Mouse (Mus musculus): Measurements from ENCODE around the gene Sirt4. TPM values are rescaled to one million over a fixed set of nuclear protein-coding genes. Genes with fewer than 3 reads are reported as not detected.

Sirt4 gene
- polyA plus RNA-seq, 1 experiment from 2014 or later = 22.5 TPM

DNA sequence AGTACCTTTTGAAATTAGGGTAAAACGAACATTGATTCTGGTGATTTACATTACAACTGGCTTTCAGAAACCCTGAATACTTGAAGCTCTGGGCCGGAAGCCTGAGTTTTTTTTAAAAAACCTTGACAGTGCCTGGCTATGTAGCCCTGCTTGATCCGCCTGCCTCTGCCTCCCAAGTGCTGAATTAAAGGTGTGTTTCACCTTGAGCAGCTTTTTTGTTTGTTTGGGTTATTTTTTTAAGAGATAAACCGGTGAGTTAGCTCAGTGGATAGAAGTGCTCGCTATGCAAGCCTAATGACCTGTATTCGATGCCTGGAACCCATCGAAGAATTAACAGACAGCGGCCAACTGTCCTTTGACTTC lies 6.1 kb upstream of the Sirt4 start:
- no peak overlapping the region for H3K9ac ChIP-seq (ENCODE audit: low read length)
- ATAC-seq (ENCODE audit: insufficient number of reproducible peaks, insufficient read depth, low FRiP score, low read depth) = no peak
- WGBS = 9% methylated on average over 8 of the region's 8 CpGs
- H3K36me3 ChIP-seq (ENCODE audit: control insufficient read depth, insufficient read depth, low read length) = no peaks in the 10 kb centered on the region
- no peaks in the 10 kb centered on the region for H3K27me3 ChIP-seq (ENCODE audit: control insufficient read depth, insufficient read depth, low read length)
- H3K4me2 ChIP-seq (ENCODE audit: low read length) = peak overlapping the region; percentile 64
- peaks cover 20 to 25% of the 10 kb centered on the region in 2 experiments for H3K4me1 ChIP-seq (ENCODE audit: control insufficient read depth in 2 of 2, insufficient read depth in 2 of 2, low read length in 2 of 2)
- H3K27ac ChIP-seq (replicated peaks in 1 of 2; ENCODE audit: control insufficient read depth in 1 of 2, insufficient read depth in 1 of 2, low read depth in 2 of 2, low read length in 2 of 2) = peak overlapping the region in 1 of 2 experiments; percentile 63; a peak in 2 of 4 replicates
- no peaks in the 10 kb centered on the region for H3K9me3 ChIP-seq (ENCODE audit: control insufficient read depth, low read length)
- no peak overlapping the region for H3K4me3 ChIP-seq (ENCODE audit: control insufficient read depth in 1 of 2, insufficient read depth in 1 of 2, low read depth in 1 of 2, low read length in 2 of 2)

DNA sequence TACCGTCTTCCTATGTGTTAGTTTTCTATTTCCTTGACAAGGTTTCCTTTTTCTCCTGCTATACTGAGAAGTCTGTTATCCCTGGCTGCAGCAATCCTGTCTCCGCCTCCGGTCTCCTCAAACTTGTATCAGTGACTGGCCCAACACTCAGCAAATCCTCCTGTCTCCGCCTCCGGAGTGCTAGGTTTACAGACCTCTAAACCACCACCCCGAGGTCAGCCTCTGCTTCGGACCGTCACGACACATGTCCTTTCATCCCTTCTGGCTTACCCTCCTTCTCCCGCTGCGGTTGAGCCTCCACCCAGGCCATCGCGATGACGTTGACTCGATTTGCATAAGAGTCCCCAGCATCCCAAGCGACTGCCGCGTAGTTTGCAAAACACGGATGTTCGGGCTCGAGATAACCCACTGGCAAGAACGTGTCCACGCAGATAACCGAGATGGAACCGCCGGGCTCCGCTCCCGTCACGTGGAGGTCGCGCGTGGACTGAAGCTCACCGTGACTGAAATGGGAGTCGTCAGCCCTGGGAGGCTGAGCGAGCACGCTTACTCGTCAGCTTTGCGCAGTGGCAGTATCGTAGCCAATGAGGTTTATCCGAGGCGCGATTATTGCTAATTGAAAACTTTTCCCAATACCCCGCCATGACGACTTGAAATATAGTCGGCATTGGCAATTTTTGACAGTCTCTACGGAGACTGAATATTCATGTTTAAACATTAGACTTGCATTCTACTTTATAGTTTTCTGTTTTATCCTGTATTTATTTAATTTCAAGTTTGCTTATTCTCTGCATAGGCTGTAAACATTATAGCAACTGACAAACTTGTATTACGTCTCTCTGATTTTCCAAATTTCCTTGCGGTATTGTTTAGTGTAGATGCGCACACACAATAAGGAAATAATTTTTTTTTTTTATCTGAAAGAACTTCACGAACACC lies 5.4 kb upstream of the Sirt4 start:
- peak; percentile 75 for ATAC-seq (ENCODE audit: insufficient number of reproducible peaks, insufficient read depth, low FRiP score, low read depth)
- H3K4me3 ChIP-seq (ENCODE audit: control insufficient read depth in 1 of 2, insufficient read depth in 1 of 2, low read depth in 1 of 2, low read length in 2 of 2) = peak overlapping the region; percentile 39 to 53
- peak overlapping the region; percentile 64 for H3K4me2 ChIP-seq (ENCODE audit: low read length)
- no peaks in the 10 kb centered on the region for H3K36me3 ChIP-seq (ENCODE audit: control insufficient read depth, insufficient read depth, low read length)
- no peaks in the 10 kb centered on the region for H3K9me3 ChIP-seq (ENCODE audit: control insufficient read depth, low read length)
- WGBS = under 1% methylated on average over 50 of the region's 50 CpGs
- H3K27me3 ChIP-seq (ENCODE audit: control insufficient read depth, insufficient read depth, low read length) = no peaks in the 10 kb centered on the region
- peak overlapping the region; percentile 83 for H3K9ac ChIP-seq (ENCODE audit: low read length)
- peaks cover 21 to 26% of the 10 kb centered on the region in 2 experiments for H3K4me1 ChIP-seq (ENCODE audit: control insufficient read depth in 2 of 2, insufficient read depth in 2 of 2, low read length in 2 of 2)
- H3K27ac ChIP-seq (replicated peaks in 1 of 2; ENCODE audit: control insufficient read depth in 1 of 2, insufficient read depth in 1 of 2, low read depth in 2 of 2, low read length in 2 of 2) = peak overlapping the region; percentile 100

DNA sequence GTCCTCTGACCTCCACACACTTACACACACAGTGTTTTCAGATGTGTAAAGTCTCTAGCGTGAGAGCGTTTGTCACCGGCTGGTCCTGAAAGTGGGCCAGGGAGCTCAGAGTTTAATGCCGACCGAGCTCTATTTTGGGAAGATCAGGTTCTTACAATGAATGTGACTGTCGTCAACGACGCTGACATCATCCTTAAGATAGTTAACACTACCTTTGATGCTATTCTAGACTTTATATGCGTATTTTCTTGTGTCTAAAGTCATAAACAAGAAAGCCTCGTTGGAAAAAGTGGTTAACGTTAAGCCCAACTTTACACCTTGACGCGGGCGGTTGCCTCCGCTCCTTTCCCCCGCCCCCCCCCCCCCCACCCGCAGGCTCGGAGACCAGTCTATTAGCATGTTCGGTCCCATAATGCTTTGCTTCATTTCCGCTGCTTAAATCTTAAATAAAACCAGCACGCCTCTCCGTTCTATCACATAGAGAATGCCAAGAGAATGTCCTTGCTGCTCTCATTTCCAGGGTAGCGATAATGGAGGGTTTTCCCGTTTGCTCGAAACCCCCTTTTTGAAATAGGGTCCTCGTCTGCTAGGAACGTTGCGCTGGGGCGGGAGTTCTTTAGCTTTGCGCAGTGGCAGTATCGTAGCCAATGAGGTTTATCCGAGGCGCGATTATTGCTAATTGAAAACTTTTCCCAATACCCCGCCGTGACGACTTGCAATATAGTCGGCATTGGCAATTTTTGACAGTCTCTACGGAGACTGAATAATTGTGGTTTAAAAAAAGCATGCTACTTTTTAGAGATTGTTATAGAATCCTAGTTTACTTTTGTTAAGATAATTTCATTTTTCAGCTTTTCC lies 4.5 kb upstream of the Sirt4 start:
- Histone ChIP-seq H3K27ac (replicated peaks in 1 of 2; ENCODE audit: control insufficient read depth in 1 of 2, insufficient read depth in 1 of 2, low read depth in 2 of 2, low read length in 2 of 2) (peak overlapping the region; percentile 100), H3K9ac (ENCODE audit: low read length) (peak overlapping the region; percentile 83), H3K4me3 (ENCODE audit: control insufficient read depth in 1 of 2, insufficient read depth in 1 of 2, low read depth in 1 of 2, low read length in 2 of 2) (peak overlapping the region; percentile 39 to 53), H3K9me3 (ENCODE audit: control insufficient read depth, low read length) (no peaks in the 10 kb centered on the region), H3K36me3 (ENCODE audit: control insufficient read depth, insufficient read depth, low read length) (no peaks in the 10 kb centered on the region), H3K4me1 (ENCODE audit: control insufficient read depth in 2 of 2, insufficient read depth in 2 of 2, low read length in 2 of 2) (peaks cover 21 to 30% of the 10 kb centered on the region in 2 experiments), H3K4me2 (ENCODE audit: low read length) (peak overlapping the region; percentile 64), H3K27me3 (ENCODE audit: control insufficient read depth, insufficient read depth, low read length) (no peaks in the 10 kb centered on the region)
- 0% methylated on average over 39 of the region's 39 CpGs for WGBS
- ATAC-seq (ENCODE audit: insufficient number of reproducible peaks, insufficient read depth, low FRiP score, low read depth) = peak; percentile 41; the same call in 1 of the 2 replicates

DNA sequence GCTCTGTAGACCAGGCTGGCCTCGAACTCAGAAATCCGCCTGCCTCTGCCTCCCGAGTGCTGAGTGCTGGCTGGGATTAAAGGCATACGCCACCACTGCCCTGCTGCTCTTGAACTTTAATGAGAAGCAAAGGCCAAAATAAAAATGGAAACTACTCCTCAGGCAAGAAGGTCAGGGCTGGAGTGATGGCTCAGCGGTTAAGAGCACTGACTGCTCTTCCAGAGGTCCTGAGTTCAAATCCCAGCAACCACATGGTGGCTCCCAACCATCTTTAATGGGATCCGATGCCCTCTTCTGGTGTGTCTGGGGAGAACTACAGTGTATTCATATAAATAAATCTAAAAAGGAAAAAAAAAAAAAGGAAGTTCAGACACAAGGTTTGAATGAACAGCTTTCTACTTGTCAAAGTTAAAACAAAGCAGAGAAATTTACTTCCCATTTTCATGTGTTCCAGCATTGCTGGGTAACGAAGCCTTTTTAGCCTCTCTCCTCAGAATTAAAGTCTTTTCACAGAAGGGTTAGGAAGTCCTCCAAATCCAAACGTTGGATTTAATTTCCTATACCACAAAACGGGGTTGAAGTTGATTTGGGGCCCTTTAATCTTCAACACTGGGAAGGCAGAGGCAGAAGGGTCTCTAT lies 3.5 kb upstream of the Sirt4 start:
- Histone ChIP-seq H3K4me2 (ENCODE audit: low read length) (peak overlapping the region; percentile 64), H3K4me3 (ENCODE audit: control insufficient read depth in 1 of 2, insufficient read depth in 1 of 2, low read depth in 1 of 2, low read length in 2 of 2) (peak overlapping the region in 1 of 2 experiments; percentile 39; a peak in 1 of 4 replicates), H3K36me3 (ENCODE audit: control insufficient read depth, insufficient read depth, low read length) (no peaks in the 10 kb centered on the region), H3K9ac (ENCODE audit: low read length) (peak overlapping the region; percentile 83; the same call in 1 of the 2 replicates), H3K27ac (replicated peaks in 1 of 2; ENCODE audit: control insufficient read depth in 1 of 2, insufficient read depth in 1 of 2, low read depth in 2 of 2, low read length in 2 of 2) (peak overlapping the region in 1 of 2 experiments; percentile 100; a peak in 1 of 4 replicates), H3K27me3 (ENCODE audit: control insufficient read depth, insufficient read depth, low read length) (no peaks in the 10 kb centered on the region), H3K9me3 (ENCODE audit: control insufficient read depth, low read length) (no peaks in the 10 kb centered on the region), H3K4me1 (ENCODE audit: control insufficient read depth in 2 of 2, insufficient read depth in 2 of 2, low read length in 2 of 2) (peaks cover 16 to 25% of the 10 kb centered on the region in 2 experiments)
- 75% methylated on average over 9 of the region's 9 CpGs for WGBS
- ATAC-seq (ENCODE audit: insufficient number of reproducible peaks, insufficient read depth, low FRiP score, low read depth) = no peak

DNA sequence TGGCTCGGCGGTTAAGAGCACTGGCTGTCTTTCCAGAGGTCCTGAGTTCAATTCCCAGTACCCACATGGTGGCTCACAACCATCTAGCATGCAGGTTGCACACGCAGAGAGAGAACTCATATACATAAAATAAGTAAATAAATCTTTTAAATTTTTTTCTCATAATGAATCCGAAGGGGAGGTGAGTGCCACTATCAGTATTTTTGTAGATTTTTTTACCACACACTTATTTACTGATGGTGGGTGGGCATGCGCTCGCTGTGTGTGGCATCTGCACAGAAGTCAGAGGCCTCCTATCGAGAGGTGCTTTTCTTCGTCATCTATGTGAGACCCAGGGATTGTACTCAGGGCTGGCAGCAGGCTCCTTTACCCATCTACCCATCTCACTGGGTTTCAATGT lies 2.8 kb upstream of the Sirt4 start:
- Histone ChIP-seq H3K27me3 (ENCODE audit: control insufficient read depth, insufficient read depth, low read length) (no peaks in the 10 kb centered on the region), H3K9me3 (ENCODE audit: control insufficient read depth, low read length) (no peaks in the 10 kb centered on the region), H3K27ac (replicated peaks in 1 of 2; ENCODE audit: control insufficient read depth in 1 of 2, insufficient read depth in 1 of 2, low read depth in 2 of 2, low read length in 2 of 2) (no peak overlapping the region), H3K4me1 (ENCODE audit: control insufficient read depth in 2 of 2, insufficient read depth in 2 of 2, low read length in 2 of 2) (peaks cover 16 to 25% of the 10 kb centered on the region in 2 experiments), H3K9ac (ENCODE audit: low read length) (no peak overlapping the region), H3K4me2 (ENCODE audit: low read length) (no peak overlapping the region), H3K4me3 (ENCODE audit: control insufficient read depth in 1 of 2, insufficient read depth in 1 of 2, low read depth in 1 of 2, low read length in 2 of 2) (no peak overlapping the region), H3K36me3 (ENCODE audit: control insufficient read depth, insufficient read depth, low read length) (peaks cover 5% of the 10 kb centered on the region)
- WGBS = 83% methylated on average over 8 of the region's 8 CpGs
- no peak for ATAC-seq (ENCODE audit: insufficient number of reproducible peaks, insufficient read depth, low FRiP score, low read depth)

DNA sequence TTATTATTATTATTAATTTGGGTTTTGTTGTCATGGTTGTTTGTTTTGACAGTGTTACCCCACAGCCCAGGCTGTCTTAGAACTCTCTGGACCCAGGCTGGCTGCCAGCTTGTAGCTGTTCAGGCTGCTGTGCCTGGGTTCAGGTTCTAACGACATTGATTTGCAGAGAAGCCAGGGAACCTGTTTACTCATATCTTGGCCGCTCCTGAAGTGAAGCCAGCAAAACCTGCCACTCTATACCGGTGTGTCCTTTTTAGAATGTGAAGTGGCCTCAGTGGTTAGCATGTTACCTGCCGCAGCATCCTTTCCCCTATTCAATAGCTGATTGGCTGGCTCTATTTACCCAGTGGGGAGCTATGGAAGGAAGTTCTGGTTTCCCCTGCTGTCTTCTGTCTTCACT lies 2.2 kb upstream of the Sirt4 start:
- ATAC-seq (ENCODE audit: insufficient number of reproducible peaks, insufficient read depth, low FRiP score, low read depth) = no peak
- Histone ChIP-seq H3K27ac (replicated peaks in 1 of 2; ENCODE audit: control insufficient read depth in 1 of 2, insufficient read depth in 1 of 2, low read depth in 2 of 2, low read length in 2 of 2) (no peak overlapping the region), H3K4me3 (ENCODE audit: control insufficient read depth in 1 of 2, insufficient read depth in 1 of 2, low read depth in 1 of 2, low read length in 2 of 2) (no peak overlapping the region), H3K27me3 (ENCODE audit: control insufficient read depth, insufficient read depth, low read length) (no peaks in the 10 kb centered on the region), H3K9ac (ENCODE audit: low read length) (no peak overlapping the region), H3K4me1 (ENCODE audit: control insufficient read depth in 2 of 2, insufficient read depth in 2 of 2, low read length in 2 of 2) (peaks cover 10 to 19% of the 10 kb centered on the region in 2 experiments), H3K36me3 (ENCODE audit: control insufficient read depth, insufficient read depth, low read length) (peaks cover 9% of the 10 kb centered on the region), H3K4me2 (ENCODE audit: low read length) (no peak overlapping the region), H3K9me3 (ENCODE audit: control insufficient read depth, low read length) (no peaks in the 10 kb centered on the region)
- 53% methylated on average over 4 of the region's 4 CpGs for WGBS

All from heart, embryonic 14.5 days (tissue).